8 mouse cellular contexts compared by ENCODE assay signal in genomic region chr7:133124701-133125485, GRCm38 (mm10). TPM values are rescaled to one million over a fixed set of nuclear protein-coding genes. Genes with fewer than 3 reads are reported as not detected.
DNase-seq lines count a peak whose midpoint lies in the region; ATAC-seq and TF ChIP-seq lines count a peak whose summit lies in the region.

No protein-coding gene starts in this region.

- peak overlapping the region; percentile 93 for H3K4me3 ChIP-seq in heart, embryonic 11.5 days (ENCODE audit: low read depth, low read length)
- H3K4me3 ChIP-seq in G1E (ENCODE audit: low read depth, low read length), result peak overlapping the region; percentile 85
- H3K4me3 ChIP-seq in embryonic facial prominence, embryonic 14.5 days (ENCODE audit: low read depth, low read length), result peak overlapping the region; percentile 93
- peak overlapping the region; percentile 99 for H3K4me3 ChIP-seq in limb, embryonic 10.5 days
- H3K4me3 ChIP-seq in neural tube, embryonic 13.5 days, result peak overlapping the region; percentile 94

- peaks cover 16% of the 10 kb centered on the region for H3K4me1 ChIP-seq in heart, embryonic 11.5 days (ENCODE audit: control insufficient read depth, insufficient read depth, low read length)
- peaks cover 26% of the 10 kb centered on the region for H3K4me1 ChIP-seq in G1E (ENCODE audit: insufficient read depth, low read depth, low read length)
- H3K4me1 ChIP-seq in embryonic facial prominence, embryonic 14.5 days (ENCODE audit: control insufficient read depth, insufficient read depth, low read length), result peaks cover 8% of the 10 kb centered on the region
- H3K4me1 ChIP-seq in limb, embryonic 10.5 days, result peaks cover 26% of the 10 kb centered on the region
- peaks cover 26% of the 10 kb centered on the region for H3K4me1 ChIP-seq in neural tube, embryonic 13.5 days (replicated peaks)

- peak overlapping the region; percentile 76 for H3K4me2 ChIP-seq in heart, embryonic 11.5 days
- peak overlapping the region; percentile 95 for H3K4me2 ChIP-seq in embryonic facial prominence, embryonic 14.5 days (ENCODE audit: low read depth, low read length)
- H3K4me2 ChIP-seq in neural tube, embryonic 13.5 days, result peak overlapping the region; percentile 95

- intact Hi-C loops in gastrocnemius, postnatal 36 days (cut with DNase I), result loop anchor here (5.0 to 10.0 kb wide), 2 partner anchors 73 to 190 kb away; partner anchors contain the start of gene Zranb1

- H3K27me3 ChIP-seq in heart, embryonic 11.5 days (ENCODE audit: control insufficient read depth, insufficient read depth, low read length), result no peaks in the 10 kb centered on the region
- peaks cover 16% of the 10 kb centered on the region for H3K27me3 ChIP-seq in G1E (ENCODE audit: insufficient read depth, low read length)
- H3K27me3 ChIP-seq in embryonic facial prominence, embryonic 14.5 days (replicated peaks; ENCODE audit: control insufficient read depth, insufficient read depth, low read length), result no peaks in the 10 kb centered on the region; the same call in 1 of the 2 replicates
- peaks cover 7% of the 10 kb centered on the region; the same call in 1 of the 2 replicates for H3K27me3 ChIP-seq in limb, embryonic 10.5 days (ENCODE audit: low read depth, poor library complexity, severe bottlenecking)
- peaks cover 10% of the 10 kb centered on the region; the same call in 1 of the 2 replicates for H3K27me3 ChIP-seq in neural tube, embryonic 13.5 days

- no peak for DNase-seq in heart, postnatal 4 days
- DNase-seq in G1E (ENCODE audit: low spot score), result peak; percentile 49
- DNase-seq in embryonic facial prominence, embryonic 14.5 days (ENCODE audit: low spot score), result no peak
- peak; percentile 49 for DNase-seq in limb, embryonic 10.5 days (ENCODE audit: low spot score)
- DNase-seq in gastrocnemius, postnatal 36 days, result no peak

- H3K36me3 ChIP-seq in heart, embryonic 11.5 days (ENCODE audit: control insufficient read depth, insufficient read depth, low read length), result no peaks in the 10 kb centered on the region
- peaks cover 1% of the 10 kb centered on the region for H3K36me3 ChIP-seq in G1E (replicated peaks)
- no peaks in the 10 kb centered on the region for H3K36me3 ChIP-seq in embryonic facial prominence, embryonic 14.5 days (ENCODE audit: control insufficient read depth, insufficient read depth, low read length)
- no peaks in the 10 kb centered on the region for H3K36me3 ChIP-seq in limb, embryonic 10.5 days
- no peaks in the 10 kb centered on the region for H3K36me3 ChIP-seq in neural tube, embryonic 13.5 days

- ATAC-seq in heart, embryonic 11.5 days (replicated peaks; ENCODE audit: insufficient number of reproducible peaks, low FRiP score, low TSS enrichment), result no peak
- no peak for ATAC-seq in G1E (ENCODE audit: extremely low read depth, insufficient number of reproducible peaks, low FRiP score, poor library complexity, severe bottlenecking)
- ATAC-seq in embryonic facial prominence, embryonic 14.5 days (ENCODE audit: low read depth), result no peak
- no peak; the same call in 1 of the 2 replicates for ATAC-seq in neural tube, embryonic 13.5 days (ENCODE audit: low read depth)
- no peak for ATAC-seq in frontal cortex, adult (ENCODE audit: low TSS enrichment)

- peak overlapping the region; percentile 99 for H3K27ac ChIP-seq in heart, embryonic 11.5 days (ENCODE audit: low read depth, low read length)
- peak overlapping the region; percentile 97 for H3K27ac ChIP-seq in embryonic facial prominence, embryonic 14.5 days (replicated peaks; ENCODE audit: low read depth, low read length)
- H3K27ac ChIP-seq in limb, embryonic 10.5 days, result peak overlapping the region; percentile 100
- H3K27ac ChIP-seq in neural tube, embryonic 13.5 days (replicated peaks), result peak overlapping the region; percentile 98; the same call in 1 of the 2 replicates

- H3K9ac ChIP-seq in heart, embryonic 11.5 days (ENCODE audit: low read depth, low read length), result peak overlapping the region; percentile 91
- H3K9ac ChIP-seq in embryonic facial prominence, embryonic 14.5 days (ENCODE audit: low read depth, low read length), result peak overlapping the region; percentile 95
- peak overlapping the region; percentile 97 for H3K9ac ChIP-seq in neural tube, embryonic 13.5 days

- no peaks in the 10 kb centered on the region; the same call in 1 of the 2 replicates for H3K9me3 ChIP-seq in heart, embryonic 11.5 days (replicated peaks; ENCODE audit: control insufficient read depth, low read length)
- no peaks in the 10 kb centered on the region for H3K9me3 ChIP-seq in G1E (replicated peaks)
- H3K9me3 ChIP-seq in embryonic facial prominence, embryonic 14.5 days (ENCODE audit: control insufficient read depth, low read length), result peaks cover 8% of the 10 kb centered on the region; the same call in 1 of the 2 replicates
- H3K9me3 ChIP-seq in limb, embryonic 10.5 days (replicated peaks), result no peaks in the 10 kb centered on the region
- 0 out of 2 replicates have a peak, but pooled peaks cover 6% of the 10 kb centered on the region for H3K9me3 ChIP-seq in neural tube, embryonic 13.5 days

- 3% methylated on average over 34 of the region's 34 CpGs for WGBS in heart, embryonic 11.5 days (ENCODE audit: insufficient replicate concordance)
- 10% methylated on average over 34 of the region's 34 CpGs for WGBS in embryonic facial prominence, embryonic 14.5 days
- 2% methylated on average over 34 of the region's 34 CpGs for WGBS in limb, embryonic 10.5 days
- WGBS in neural tube, embryonic 13.5 days, result 5% methylated on average over 34 of the region's 34 CpGs

- no peak for TF ChIP-seq CTCF in G1E (IDR thresholded peaks at IDR 0.05; ENCODE audit: low read depth, low read length)

RNA-seq across cellular contexts. Expression of gene Ctbp2, which starts 0.7 kb away (rescaled TPM):
- polyA plus RNA-seq in heart, embryonic 11.5 days (2014; fragmentation: Nextera tagmentation; extraction: Ambion mirVana), result 59.6 and 62.7 TPM in 2 replicates
- total RNA-seq in heart, postnatal 4 days (2021), result 10 to 100 TPM; 56.0 to 65.3 TPM
- 84.5 and 108 TPM in 2 replicates for total RNA-seq in G1E (2014; fragmentation: Nextera tagmentation)
- 52.6 and 55.8 TPM in 2 replicates for total RNA-seq in G1E (2017)
- 132 and 133 TPM in 2 replicates for polyA plus RNA-seq in G1E (2012)
- 63.0 and 69.5 TPM in 2 replicates for polyA plus RNA-seq in embryonic facial prominence, embryonic 14.5 days (2014; fragmentation: Nextera tagmentation; extraction: Ambion mirVana)
- 145 TPM in 2 replicates for polyA plus RNA-seq in limb, embryonic 10.5 days (2016; fragmentation: Nextera tagmentation; extraction: Ambion mirVana)
- polyA plus RNA-seq in neural tube, embryonic 13.5 days (2015; fragmentation: Nextera tagmentation; extraction: Ambion mirVana), result 73.1 and 94.2 TPM in 2 replicates
- 10 to 100 TPM; 15.1 to 15.9 TPM for total RNA-seq in gastrocnemius, postnatal 36 days (2021)

RNA-seq across cellular contexts. Expression of gene Fgfr2, which starts 1.7 kb away (rescaled TPM):
- 24.9 and 27.0 TPM in 2 replicates for polyA plus RNA-seq in heart, embryonic 11.5 days (2014; fragmentation: Nextera tagmentation; extraction: Ambion mirVana)
- total RNA-seq in heart, postnatal 4 days (2021), result 10 to 100 TPM; 10.2 to 10.6 TPM
- total RNA-seq in G1E (2014; fragmentation: Nextera tagmentation) (not detected in 2 replicates), G1E (2017) (0.06 and 0.22 TPM in 2 replicates)
- polyA plus RNA-seq in G1E (2012), result not detected in 2 replicates
- 106 and 119 TPM in 2 replicates for polyA plus RNA-seq in embryonic facial prominence, embryonic 14.5 days (2014; fragmentation: Nextera tagmentation; extraction: Ambion mirVana)
- polyA plus RNA-seq in limb, embryonic 10.5 days (2016; fragmentation: Nextera tagmentation; extraction: Ambion mirVana), result 47.7 and 64.4 TPM in 2 replicates
- 22.9 and 30.6 TPM in 2 replicates for polyA plus RNA-seq in neural tube, embryonic 13.5 days (2015; fragmentation: Nextera tagmentation; extraction: Ambion mirVana)
- total RNA-seq in gastrocnemius, postnatal 36 days (2021), result under 1 TPM; 0.28 to 0.49 TPM

Comparison
In these comparisons a context has a peak if more than half of its experiments do, and no peak if none do; other contexts are left out.
1. DNase-seq: peak in G1E (single experiment) and limb, embryonic 10.5 days (single experiment); none in heart, postnatal 4 days (single experiment), embryonic facial prominence, embryonic 14.5 days (single experiment) and gastrocnemius, postnatal 36 days (0 of 2).
2. RNA of gene Fgfr2, which starts 1.7 kb away (polyA plus RNA-seq): 106 to 119 TPM in embryonic facial prominence, embryonic 14.5 days, 47.7 to 64.4 TPM in limb, embryonic 10.5 days, 24.9 to 27.0 TPM in heart, embryonic 11.5 days and 22.9 to 30.6 TPM in neural tube, embryonic 13.5 days; not detected in G1E; every median in the first group is over 10 times any median in the second.
3. Peak in every context shown above with its lines, with median percentiles within 50 percentile points of each other: H3K27ac ChIP-seq, H3K4me2 ChIP-seq, H3K4me3 ChIP-seq and H3K9ac ChIP-seq.